Mouse (Mus musculus) heart, postnatal 0 days (tissue): Measurements from ENCODE around the gene Cd2. TPM values are rescaled to one million over a fixed set of nuclear protein-coding genes. Genes with fewer than 3 reads are reported as not detected.

ENCODE experiments used
- ATAC-seq: fragments of 200-750 bp; cut with Nextera tagmentation; 2 replicates; pipeline ENCODE4 v1.8.0; 2017; ENCODE audit warnings: low read depth, moderate number of reproducible peaks, moderate library complexity; ENCODE audit not compliant: insufficient read depth
- DNase-seq: peaks from one replicate; pipeline ENCODE4 v3.0.0-alpha.2; 2016; ENCODE audit warnings: low spot score
- H3K27ac ChIP-seq: fragments of 300-500 bp; sonication (generic); 2 replicates; pipeline ENCODE4 v1.5.1; 2014; ENCODE audit warnings: low read depth, mild to moderate bottlenecking
- H3K27me3 ChIP-seq: fragments of 300-500 bp; sonication (generic); 2 replicates; pipeline ENCODE4 v1.6.1; 2014; ENCODE audit warnings: low read length, mixed read lengths; ENCODE audit not compliant: control insufficient read depth, insufficient read depth
- H3K36me3 ChIP-seq: fragments of 300-500 bp; sonication (generic); replicated peaks from 2 replicates; pipeline ENCODE4 v1.6.1; 2014; ENCODE audit warnings: low read length, mixed read lengths; ENCODE audit not compliant: control insufficient read depth, insufficient read depth
- H3K4me1 ChIP-seq: fragments of 300-500 bp; sonication (generic); 2 replicates; pipeline ENCODE4 v1.6.1; 2014; ENCODE audit warnings: antibody characterized with exemption; ENCODE audit not compliant: control insufficient read depth, insufficient read depth
- H3K4me2 ChIP-seq: fragments of 300-500 bp; sonication (generic); 2 replicates; pipeline ENCODE4 v1.6.1; 2014; ENCODE audit warnings: low read depth, mild to moderate bottlenecking, low read length, moderate library complexity
- H3K4me3 ChIP-seq: fragments of 300-500 bp; sonication (generic); 2 replicates; pipeline ENCODE4 v1.5.1; 2014; ENCODE audit warnings: low read depth, low read length
- H3K9ac ChIP-seq: fragments of 300-500 bp; sonication (generic); replicated peaks from 2 replicates; pipeline ENCODE4 v1.6.1; 2014; ENCODE audit warnings: low read depth, low read length, mixed read lengths
- H3K9me3 ChIP-seq: fragments of 300-500 bp; sonication (generic); replicated peaks from 2 replicates; pipeline ENCODE4 v1.6.1; 2016; ENCODE audit warnings: low read length; ENCODE audit not compliant: control insufficient read depth
- CTCF ChIP-seq: IDR thresholded peaks from 2 replicates; pipeline ENCODE4 v1.5.1; 2016; ENCODE audit warnings: antibody characterized with exemption, control low read depth, low read depth
- EP300 ChIP-seq: IDR thresholded peaks from 2 replicates; pipeline ENCODE4 v1.6.1; 2016; ENCODE audit warnings: antibody characterized with exemption, low read depth
- WGBS: fragments of 180-500 bp; shearing (Covaris S2); extraction: QIAGEN DNeasy Blood & Tissue Kit; methylation state at CpG from one replicate; pipeline ENCODE4 v1.1.7; 2014; 5-methylcytosine and 5-hydroxymethylcytosine counted together
- polyA plus RNA-seq: library from polyadenylated mRNA; unstranded; fragments of >200 nt; fragmentation: Nextera tagmentation; extraction: Ambion mirVana; gene quantifications from 2 replicates; pipeline ENCODE4 v1.2.1, GENCODE M21; 2015
- total RNA-seq: library from RNA; depleted of rRNA; stranded (reverse); fragments of >200 nt; gene quantifications from 2 replicates; pipeline ENCODE4 v1.2.3, GENCODE M21; 2014; ENCODE audit warnings: low replicate concordance; rRNA removed

Cd2 gene
- 0.62 TPM in 1 of 2 replicates, not detected in the other for total RNA-seq
- polyA plus RNA-seq, result 0.19 TPM in 1 of 2 replicates, not detected in the other

DNA sequence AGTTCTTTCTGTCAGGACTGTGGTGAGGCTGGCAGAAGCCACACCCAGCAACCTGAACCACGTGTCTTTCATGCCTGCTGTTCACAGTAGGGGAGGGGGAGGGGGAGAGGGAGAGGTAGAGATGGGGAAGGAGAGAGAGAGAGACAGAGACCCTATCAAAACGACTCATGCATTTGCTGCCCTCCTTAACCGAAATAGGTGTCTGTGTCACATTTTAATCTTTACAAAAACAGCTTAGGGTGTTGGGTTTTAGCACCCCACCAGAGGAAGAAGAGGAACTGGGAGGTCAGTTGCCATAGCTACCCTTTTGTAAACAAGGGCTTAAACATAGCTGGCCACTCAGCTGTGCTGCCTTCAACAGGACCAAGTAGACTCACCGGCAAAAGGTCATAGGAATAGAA, at the start of gene Cd2:
TSS of gene Cd2 (minus strand) at position 29 of the 401 bp plus-strand sequence.
- Histone ChIP-seq H3K9ac (no peak within 1 kb of the TSS), H3K9me3 (no peaks in the 10 kb centered on the region), H3K27ac (no peak within 1 kb of the TSS), H3K36me3 (no peaks in the 10 kb centered on the region), H3K27me3 (no peaks in the 10 kb centered on the region), H3K4me1 (no peaks in the 10 kb centered on the region), H3K4me2 (no peak within 1 kb of the TSS), H3K4me3 (no peak within 1 kb of the TSS; the same call in 1 of the 2 replicates)
- WGBS, result 19% methylated on average over 4 of the region's 4 CpGs
- no peak for ATAC-seq
- TF ChIP-seq EP300, result no peak
- no peak for TF ChIP-seq CTCF
- no peak for DNase-seq

DNA sequence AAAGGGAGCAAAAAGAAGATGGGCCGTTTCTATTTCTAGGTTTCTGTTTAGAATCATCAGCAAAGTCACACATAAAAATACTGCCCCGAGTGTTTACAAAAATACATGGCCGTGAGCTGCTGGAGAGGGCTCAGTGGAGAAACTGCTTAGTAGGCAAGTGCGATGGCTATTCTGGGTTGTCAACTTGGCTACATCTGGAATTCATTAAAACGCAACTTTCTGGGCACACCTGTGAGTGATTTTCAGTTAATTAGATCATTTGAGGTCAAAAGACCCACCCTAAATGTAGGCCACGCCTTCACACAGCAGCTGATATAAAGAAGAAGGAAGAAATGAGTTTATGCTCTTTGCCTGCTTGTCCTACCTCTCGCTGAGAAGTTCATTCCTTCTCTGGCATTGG, 40.9 kb upstream of the Cd2 start:
- peaks cover 4% of the 10 kb centered on the region; the same call in 1 of the 2 replicates for H3K9me3 ChIP-seq
- H3K4me1 ChIP-seq, result no peaks in the 10 kb centered on the region
- DNase-seq (no peak), ATAC-seq (no peak)
- no peak overlapping the region for H3K4me2 ChIP-seq
- H3K36me3 ChIP-seq, result no peaks in the 10 kb centered on the region
- 82% methylated on average over 7 of the region's 7 CpGs for WGBS
- H3K4me3 ChIP-seq, result no peak overlapping the region
- no peak overlapping the region for H3K27ac ChIP-seq
- H3K27me3 ChIP-seq, result no peaks in the 10 kb centered on the region
- no peak overlapping the region for H3K9ac ChIP-seq
- no peak for TF ChIP-seq CTCF
- no peak for TF ChIP-seq EP300

DNA sequence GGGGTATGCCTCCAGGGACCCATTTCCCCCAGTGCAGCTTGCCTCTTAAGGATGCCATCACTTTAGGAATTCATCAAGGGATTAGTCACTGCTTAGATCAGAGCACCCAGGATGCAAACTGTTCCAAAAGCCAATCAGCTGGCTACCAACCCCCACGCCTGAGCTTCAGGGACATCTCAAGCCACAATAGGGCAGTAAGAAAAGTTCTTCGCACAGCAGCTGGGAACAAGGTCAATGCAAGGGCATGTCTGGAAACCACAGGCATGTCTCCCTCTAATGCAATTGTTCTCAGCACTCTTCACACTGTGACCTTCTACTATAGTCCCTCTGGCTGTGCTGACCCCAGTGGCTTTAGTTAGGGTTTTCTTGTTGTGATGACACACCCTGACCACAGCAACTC, 39.5 kb upstream of the Cd2 start:
- WGBS, result 64% methylated on average over 2 of the region's 2 CpGs
- no peak overlapping the region for H3K4me2 ChIP-seq
- no peak for DNase-seq
- no peak overlapping the region for H3K4me3 ChIP-seq
- H3K36me3 ChIP-seq, result no peaks in the 10 kb centered on the region
- TF ChIP-seq EP300 (no peak), CTCF (no peak)
- H3K27ac ChIP-seq, result no peak overlapping the region
- H3K9me3 ChIP-seq, result peaks cover 4% of the 10 kb centered on the region; the same call in 1 of the 2 replicates
- no peaks in the 10 kb centered on the region for H3K4me1 ChIP-seq
- no peak for ATAC-seq
- no peak overlapping the region for H3K9ac ChIP-seq
- no peaks in the 10 kb centered on the region for H3K27me3 ChIP-seq

DNA sequence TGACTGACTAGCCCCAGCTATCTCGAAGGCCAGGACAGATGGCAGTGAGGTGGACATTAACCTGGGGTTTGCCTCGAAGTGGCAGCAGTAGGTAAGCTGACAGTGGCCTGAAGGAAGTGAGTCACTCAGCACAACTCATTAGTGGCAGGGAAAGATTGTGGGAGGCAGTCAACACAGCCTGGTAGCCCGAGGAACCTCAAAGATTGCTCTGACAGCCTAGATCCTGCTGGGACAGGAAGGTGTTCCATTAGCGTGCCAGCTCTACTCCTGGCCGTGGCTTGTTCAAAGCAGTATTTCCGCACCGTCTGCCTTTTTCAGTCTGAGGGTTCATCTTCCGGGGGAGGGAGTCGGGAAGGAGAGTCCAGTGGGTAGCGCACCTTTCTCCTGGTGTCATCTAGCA, 34.7 kb upstream of the Cd2 start:
- TF ChIP-seq EP300, result no peak
- TF ChIP-seq CTCF, result no peak
- H3K27ac ChIP-seq, result no peak overlapping the region
- H3K4me2 ChIP-seq, result no peak overlapping the region
- no peak overlapping the region for H3K4me3 ChIP-seq
- H3K9ac ChIP-seq, result no peak overlapping the region
- H3K9me3 ChIP-seq, result 0 out of 2 replicates have a peak, but pooled peaks cover 2% of the 10 kb centered on the region
- H3K4me1 ChIP-seq, result no peaks in the 10 kb centered on the region
- WGBS, result 64% methylated on average over 10 of the region's 10 CpGs
- no peaks in the 10 kb centered on the region for H3K27me3 ChIP-seq
- H3K36me3 ChIP-seq, result no peaks in the 10 kb centered on the region
- DNase-seq (no peak), ATAC-seq (no peak)

DNA sequence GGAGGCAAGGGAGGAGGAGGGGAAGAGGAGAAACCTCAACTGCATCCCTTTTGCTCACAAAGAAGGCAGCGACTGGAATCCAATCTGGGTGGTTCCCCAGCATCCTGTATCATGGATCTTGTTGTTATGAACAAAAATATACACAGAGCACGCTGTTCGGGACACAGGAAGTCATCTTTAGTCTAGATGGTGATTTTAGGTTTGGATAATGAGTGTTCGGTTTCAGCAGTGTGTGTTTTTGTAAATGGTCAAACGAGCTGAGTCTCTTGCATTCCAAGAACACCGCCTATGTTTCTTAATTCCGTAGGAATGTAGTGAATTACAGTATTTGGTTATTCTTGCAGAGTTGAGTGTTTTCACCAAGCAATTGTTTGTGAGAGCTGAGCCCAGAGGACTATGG, 33.1 kb upstream of the Cd2 start:
- DNase-seq (no peak), ATAC-seq (no peak)
- Histone ChIP-seq H3K27me3 (no peaks in the 10 kb centered on the region), H3K4me3 (no peak overlapping the region), H3K36me3 (no peaks in the 10 kb centered on the region), H3K4me1 (no peaks in the 10 kb centered on the region), H3K4me2 (no peak overlapping the region), H3K9ac (no peak overlapping the region), H3K27ac (no peak overlapping the region), H3K9me3 (0 out of 2 replicates have a peak, but pooled peaks cover 2% of the 10 kb centered on the region)
- TF ChIP-seq EP300 (no peak), CTCF (no peak)
- WGBS, result 60% methylated on average over 7 of the region's 7 CpGs
